Mouse (Mus musculus): ENCODE measurements around the gene Pam. TPM values are rescaled to one million over a fixed set of nuclear protein-coding genes. Genes with fewer than 3 reads are reported as not detected.

Pam gene
- polyA plus RNA-seq, 1 experiment = 67.3 TPM

GRCm38 (mm10) chr1:98083508-98083907 lies 11.9 kb downstream of the Pam start:
- WGBS = 92% methylated on average over 3 of the region's 3 CpGs
- Histone ChIP-seq H3K27me3 (ENCODE audit: control insufficient read depth, insufficient read depth, low read length) (no peaks in the 10 kb centered on the region), H3K27ac (ENCODE audit: control insufficient read depth, insufficient read depth, low read length) (no peak overlapping the region), H3K4me3 (ENCODE audit: control insufficient read depth, insufficient read depth, low read length) (no peak overlapping the region), H3K4me1 (replicated peaks; ENCODE audit: control insufficient read depth, insufficient read depth, low read length) (no peaks in the 10 kb centered on the region), H3K36me3 (ENCODE audit: control insufficient read depth, insufficient read depth, low read length) (no peaks in the 10 kb centered on the region)
- TF ChIP-seq CTCF (IDR thresholded peaks at IDR 0.05; ENCODE audit: borderline replicate concordance, control insufficient read depth, extremely low read depth, insufficient read depth, low read length, poor library complexity) (no peak), POLR2A (IDR thresholded peaks at IDR 0.05; ENCODE audit: control insufficient read depth, extremely low read depth, insufficient read depth, low read length, poor library complexity) (no peak)
- DNase-seq = no peak

DNA sequence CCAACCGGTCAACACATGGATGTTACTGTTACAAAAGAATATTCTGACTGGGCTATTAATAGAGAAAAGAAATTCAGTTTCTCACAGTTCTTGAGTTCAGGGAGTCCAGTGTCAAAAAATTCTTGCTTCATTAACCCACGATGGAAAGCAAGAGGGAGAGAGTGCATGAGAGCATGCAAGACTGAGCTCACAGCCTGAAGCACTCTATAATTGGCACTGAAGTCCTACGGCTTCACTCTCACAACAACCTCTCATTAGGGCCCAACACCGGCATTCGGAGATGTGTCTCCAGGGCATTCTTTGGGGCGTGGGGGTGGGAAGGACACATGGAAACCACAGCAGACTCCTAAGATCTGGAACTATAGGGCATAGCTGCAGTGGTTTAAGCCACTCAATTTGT lies 12.5 kb downstream of the Pam start:
- H3K4me3 ChIP-seq (ENCODE audit: control insufficient read depth, insufficient read depth, low read length) = no peak overlapping the region
- DNase-seq = no peak
- H3K27me3 ChIP-seq (ENCODE audit: control insufficient read depth, insufficient read depth, low read length) = no peaks in the 10 kb centered on the region
- H3K36me3 ChIP-seq (ENCODE audit: control insufficient read depth, insufficient read depth, low read length) = no peaks in the 10 kb centered on the region
- TF ChIP-seq POLR2A (IDR thresholded peaks at IDR 0.05; ENCODE audit: control insufficient read depth, extremely low read depth, insufficient read depth, low read length, poor library complexity) = no peak
- TF ChIP-seq CTCF (IDR thresholded peaks at IDR 0.05; ENCODE audit: borderline replicate concordance, control insufficient read depth, extremely low read depth, insufficient read depth, low read length, poor library complexity) = no peak
- H3K4me1 ChIP-seq (replicated peaks; ENCODE audit: control insufficient read depth, insufficient read depth, low read length) = no peaks in the 10 kb centered on the region
- 95% methylated on average over 6 of the region's 6 CpGs for WGBS
- no peak overlapping the region for H3K27ac ChIP-seq (ENCODE audit: control insufficient read depth, insufficient read depth, low read length)

DNA sequence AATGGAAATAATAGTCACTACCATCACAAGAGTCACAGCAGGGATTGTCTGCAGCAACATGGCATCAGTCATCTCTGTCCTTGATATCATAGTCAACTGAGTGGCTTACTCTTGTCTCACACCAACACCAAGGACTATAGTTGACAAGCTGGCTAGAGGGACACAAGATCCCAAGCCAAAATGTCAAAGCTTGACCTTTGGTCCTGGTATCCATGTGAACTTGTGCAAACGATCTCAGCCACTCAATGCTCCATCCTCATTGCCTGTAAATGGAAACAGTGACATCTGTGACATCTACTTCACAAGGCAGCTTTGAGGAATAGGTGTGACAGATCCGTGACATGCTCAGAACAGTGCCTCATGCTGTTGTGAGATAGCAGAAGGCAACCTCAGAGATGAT lies 15.0 kb downstream of the Pam start:
- no peak for TF ChIP-seq POLR2A (IDR thresholded peaks at IDR 0.05; ENCODE audit: control insufficient read depth, extremely low read depth, insufficient read depth, low read length, poor library complexity)
- TF ChIP-seq CTCF (IDR thresholded peaks at IDR 0.05; ENCODE audit: borderline replicate concordance, control insufficient read depth, extremely low read depth, insufficient read depth, low read length, poor library complexity) = no peak
- no peak for DNase-seq
- Histone ChIP-seq H3K4me3 (ENCODE audit: control insufficient read depth, insufficient read depth, low read length) (no peak overlapping the region), H3K27me3 (ENCODE audit: control insufficient read depth, insufficient read depth, low read length) (no peaks in the 10 kb centered on the region), H3K27ac (ENCODE audit: control insufficient read depth, insufficient read depth, low read length) (no peak overlapping the region), H3K4me1 (replicated peaks; ENCODE audit: control insufficient read depth, insufficient read depth, low read length) (no peaks in the 10 kb centered on the region), H3K36me3 (ENCODE audit: control insufficient read depth, insufficient read depth, low read length) (no peaks in the 10 kb centered on the region)
- WGBS = 89% methylated on average over 2 of the region's 2 CpGs

DNA sequence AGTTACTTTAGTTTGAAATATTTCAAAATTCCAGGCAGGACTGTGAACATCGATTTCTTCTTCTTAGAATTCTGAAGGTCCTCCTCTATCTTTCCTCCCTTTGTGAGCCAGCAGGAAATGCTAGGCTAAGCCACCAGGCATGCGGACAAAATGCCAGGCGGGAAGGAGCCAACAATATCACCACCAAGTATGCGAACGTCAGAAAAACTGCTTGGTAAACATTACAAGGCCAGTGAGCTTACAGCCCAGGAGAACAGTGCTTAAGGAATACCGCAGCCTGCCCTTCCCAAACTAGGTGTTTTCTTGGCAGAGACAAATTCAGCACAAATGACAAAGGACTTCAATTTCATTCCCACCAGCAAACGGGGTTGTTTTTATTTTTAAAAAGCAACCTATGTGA lies 15.8 kb downstream of the Pam start:
- WGBS = 92% methylated on average over 7 of the region's 7 CpGs
- TF ChIP-seq CTCF (IDR thresholded peaks at IDR 0.05; ENCODE audit: borderline replicate concordance, control insufficient read depth, extremely low read depth, insufficient read depth, low read length, poor library complexity) (no peak), POLR2A (IDR thresholded peaks at IDR 0.05; ENCODE audit: control insufficient read depth, extremely low read depth, insufficient read depth, low read length, poor library complexity) (no peak)
- H3K36me3 ChIP-seq (ENCODE audit: control insufficient read depth, insufficient read depth, low read length) = no peaks in the 10 kb centered on the region
- no peaks in the 10 kb centered on the region for H3K4me1 ChIP-seq (replicated peaks; ENCODE audit: control insufficient read depth, insufficient read depth, low read length)
- H3K27ac ChIP-seq (ENCODE audit: control insufficient read depth, insufficient read depth, low read length) = no peak overlapping the region
- no peak for DNase-seq
- H3K27me3 ChIP-seq (ENCODE audit: control insufficient read depth, insufficient read depth, low read length) = no peaks in the 10 kb centered on the region
- no peak overlapping the region for H3K4me3 ChIP-seq (ENCODE audit: control insufficient read depth, insufficient read depth, low read length)

DNA sequence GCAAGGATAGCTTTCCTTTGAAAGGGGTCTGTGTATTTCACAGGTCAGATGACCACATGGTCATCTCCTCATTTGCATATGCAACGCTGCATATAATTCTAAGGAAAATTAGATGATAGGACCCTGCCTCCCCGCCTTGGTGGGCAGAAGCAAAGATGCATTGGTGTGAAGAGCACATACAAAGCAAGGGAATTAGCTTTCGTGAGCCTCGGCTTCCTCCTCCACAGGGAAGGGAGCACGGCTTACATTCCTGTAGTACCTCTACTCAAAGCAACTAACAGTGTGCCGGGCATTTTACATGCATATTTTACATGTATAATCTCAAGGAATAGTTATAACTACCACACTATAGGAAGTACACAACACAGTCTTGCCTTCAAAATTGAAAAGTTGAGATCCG lies 16.7 kb downstream of the Pam start:
- Histone ChIP-seq H3K27me3 (ENCODE audit: control insufficient read depth, insufficient read depth, low read length) (no peaks in the 10 kb centered on the region), H3K4me1 (replicated peaks; ENCODE audit: control insufficient read depth, insufficient read depth, low read length) (no peaks in the 10 kb centered on the region), H3K4me3 (ENCODE audit: control insufficient read depth, insufficient read depth, low read length) (no peak overlapping the region), H3K36me3 (ENCODE audit: control insufficient read depth, insufficient read depth, low read length) (no peaks in the 10 kb centered on the region), H3K27ac (ENCODE audit: control insufficient read depth, insufficient read depth, low read length) (no peak overlapping the region)
- TF ChIP-seq POLR2A (IDR thresholded peaks at IDR 0.05; ENCODE audit: control insufficient read depth, extremely low read depth, insufficient read depth, low read length, poor library complexity) = no peak
- TF ChIP-seq CTCF (IDR thresholded peaks at IDR 0.05; ENCODE audit: borderline replicate concordance, control insufficient read depth, extremely low read depth, insufficient read depth, low read length, poor library complexity) = no peak
- no peak for DNase-seq
- 94% methylated on average over 7 of the region's 7 CpGs for WGBS

GRCm38 (mm10) chr1:98073826-98074225 lies 21.6 kb downstream of the Pam start:
- 88% methylated on average over 4 of the region's 4 CpGs for WGBS

DNA sequence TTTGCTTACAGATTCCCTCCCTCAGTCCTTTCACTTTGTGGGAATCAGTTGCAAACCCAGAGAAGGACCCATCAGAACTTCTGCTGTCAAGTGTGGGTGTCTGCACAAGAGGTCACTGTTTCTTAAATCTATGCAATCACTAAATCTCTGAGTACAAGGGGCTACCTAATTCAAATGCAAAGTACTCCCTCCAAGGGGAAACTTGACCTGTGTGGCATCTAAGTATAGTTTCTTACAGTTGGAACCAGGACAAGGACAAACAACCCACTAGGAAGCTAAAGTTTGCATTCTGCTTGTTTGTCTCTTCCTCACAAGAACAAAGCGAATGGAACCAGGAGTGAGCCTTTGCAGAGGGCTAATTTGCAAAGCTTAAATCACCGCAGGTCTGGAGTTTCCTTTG lies 22.3 kb downstream of the Pam start:
- TF ChIP-seq CTCF (IDR thresholded peaks at IDR 0.05; ENCODE audit: borderline replicate concordance, control insufficient read depth, extremely low read depth, insufficient read depth, low read length, poor library complexity) (no peak), POLR2A (IDR thresholded peaks at IDR 0.05; ENCODE audit: control insufficient read depth, extremely low read depth, insufficient read depth, low read length, poor library complexity) (no peak)
- DNase-seq = no peak
- WGBS = 95% methylated on average over 2 of the region's 2 CpGs
- H3K36me3 ChIP-seq (ENCODE audit: control insufficient read depth, insufficient read depth, low read length) = no peaks in the 10 kb centered on the region
- no peaks in the 10 kb centered on the region for H3K27me3 ChIP-seq (ENCODE audit: control insufficient read depth, insufficient read depth, low read length)
- no peaks in the 10 kb centered on the region for H3K4me1 ChIP-seq (replicated peaks; ENCODE audit: control insufficient read depth, insufficient read depth, low read length)
- H3K27ac ChIP-seq (ENCODE audit: control insufficient read depth, insufficient read depth, low read length) = no peak overlapping the region
- H3K4me3 ChIP-seq (ENCODE audit: control insufficient read depth, insufficient read depth, low read length) = no peak overlapping the region

More at GRCm38 (mm10) chr1:98073826-98074225, 21.6 kb downstream of the Pam start:
- H3K4me1 ChIP-seq (replicated peaks; ENCODE audit: control insufficient read depth, insufficient read depth, low read length) = no peaks in the 10 kb centered on the region
- H3K36me3 ChIP-seq (ENCODE audit: control insufficient read depth, insufficient read depth, low read length) = no peaks in the 10 kb centered on the region
- no peak overlapping the region for H3K4me3 ChIP-seq (ENCODE audit: control insufficient read depth, insufficient read depth, low read length)
- H3K27ac ChIP-seq (ENCODE audit: control insufficient read depth, insufficient read depth, low read length) = no peak overlapping the region
- DNase-seq = no peak
- H3K27me3 ChIP-seq (ENCODE audit: control insufficient read depth, insufficient read depth, low read length) = no peaks in the 10 kb centered on the region
- TF ChIP-seq CTCF (IDR thresholded peaks at IDR 0.05; ENCODE audit: borderline replicate concordance, control insufficient read depth, extremely low read depth, insufficient read depth, low read length, poor library complexity) = no peak

Data from thymus, adult 2 months (tissue).